Mouse (Mus musculus) liver, embryonic 14.5 days (tissue): ENCODE results near the gene Rab7.

ENCODE experiments used
- CTCF ChIP-seq: IDR thresholded peaks from 2 replicates; pipeline ENCODE4 v1.5.1; 2016; ENCODE audit warnings: antibody characterized with exemption, low read depth, control low read depth
- EP300 ChIP-seq: IDR thresholded peaks from 2 replicates; pipeline ENCODE4 v1.6.1; 2016; ENCODE audit warnings: antibody characterized with exemption, low read depth

DNA sequence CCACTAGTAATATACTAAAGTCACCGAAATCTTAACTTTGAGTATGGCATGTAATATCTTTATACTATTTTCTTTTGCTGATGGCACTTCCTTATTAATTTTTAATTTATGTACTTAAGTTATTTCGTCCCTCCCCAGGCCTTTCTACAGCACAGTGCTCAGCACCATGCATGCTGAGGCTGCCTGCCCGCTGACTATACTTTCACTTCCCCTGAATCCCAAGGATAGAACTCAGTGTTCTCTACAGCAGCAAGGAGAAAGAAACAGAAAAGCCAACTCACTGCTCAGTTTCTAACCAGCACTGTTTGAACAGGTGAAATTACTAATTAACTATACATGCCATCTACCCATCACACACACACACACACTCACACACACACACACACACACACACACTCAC is 11.6 kb downstream of the Rab7 start:
- no peak for TF ChIP-seq EP300
- TF ChIP-seq CTCF = no peak
